Mouse (Mus musculus): Measurements from ENCODE around the gene Heatr5a. TPM values are rescaled to one million over a fixed set of nuclear protein-coding genes. Genes with fewer than 3 reads are reported as not detected.

Gene Heatr5a
- polyA plus RNA-seq, 1 experiment, result 17.1 TPM

GRCm38 (mm10) chr12:51884801-51885200 lies 86.3 kb downstream of the Heatr5a start:
- DNase-seq (ENCODE audit: low spot score), result no peak

- DNase-seq (ENCODE audit: low spot score), result no peak
Observed at GRCm38 (mm10) chr12:51883297-51883805, 87.8 kb downstream of the Heatr5a start.

- DNase-seq (ENCODE audit: low spot score), result no peak
Observed at GRCm38 (mm10) chr12:51882606-51883296, 88.4 kb downstream of the Heatr5a start.

GRCm38 (mm10) chr12:51881775-51882174 lies 89.3 kb downstream of the Heatr5a start:
- no peak for DNase-seq (ENCODE audit: low spot score)

- DNase-seq (ENCODE audit: low spot score), result no peak
Observed at GRCm38 (mm10) chr12:51871446-51872144, 99.5 kb downstream of the Heatr5a start.

GRCm38 (mm10) chr12:51869511-51869910 lies 101.6 kb downstream of the Heatr5a start:
- no peak for DNase-seq (ENCODE audit: low spot score)

- no peak for DNase-seq (ENCODE audit: low spot score)
Observed at GRCm38 (mm10) chr12:51867076-51867475, 104.0 kb downstream of the Heatr5a start.

- no peak for DNase-seq (ENCODE audit: low spot score)
Observed at GRCm38 (mm10) chr12:51866226-51866910, 104.8 kb downstream of the Heatr5a start.

GRCm38 (mm10) chr12:51865790-51866179 lies 105.3 kb downstream of the Heatr5a start:
- DNase-seq (ENCODE audit: low spot score), result no peak

- no peak for DNase-seq (ENCODE audit: low spot score)
Observed at GRCm38 (mm10) chr12:51865061-51865789, 105.9 kb downstream of the Heatr5a start.

- DNase-seq (ENCODE audit: low spot score), result no peak
Observed at GRCm38 (mm10) chr12:51863116-51864002, 107.8 kb downstream of the Heatr5a start.

GRCm38 (mm10) chr12:51858134-51859028 lies 112.7 kb downstream of the Heatr5a start:
- DNase-seq (ENCODE audit: low spot score), result no peak

GRCm38 (mm10) chr12:51856768-51857295 lies 114.3 kb downstream of the Heatr5a start:
- DNase-seq (ENCODE audit: low spot score), result no peak

- DNase-seq (ENCODE audit: low spot score), result no peak
Observed at GRCm38 (mm10) chr12:51855872-51856271, 115.2 kb downstream of the Heatr5a start.

GRCm38 (mm10) chr12:51855453-51855852 lies 115.7 kb downstream of the Heatr5a start:
- no peak for DNase-seq (ENCODE audit: low spot score)

- DNase-seq (ENCODE audit: low spot score), result no peak
Observed at GRCm38 (mm10) chr12:51851617-51852016, 119.5 kb downstream of the Heatr5a start.

GRCm38 (mm10) chr12:51851155-51851554 lies 120.0 kb downstream of the Heatr5a start:
- no peak for DNase-seq (ENCODE audit: low spot score)

GRCm38 (mm10) chr12:51850339-51850738 lies 120.8 kb downstream of the Heatr5a start:
- DNase-seq (ENCODE audit: low spot score), result no peak

- no peak for DNase-seq (ENCODE audit: low spot score)
Observed at GRCm38 (mm10) chr12:51849902-51850301, 121.2 kb downstream of the Heatr5a start.

Data from urinary bladder, adult 2 months (tissue).